Comparison of ENCODE assay signal across 9 mouse cellular contexts in genomic region chr7:46376172-46377007, GRCm38 (mm10). TPM values are rescaled to one million over a fixed set of nuclear protein-coding genes. Genes with fewer than 3 reads are reported as not detected.
DNase-seq lines count a peak whose midpoint lies in the region; ATAC-seq and TF ChIP-seq lines count a peak whose summit lies in the region.
"Had no signal": no experiment of that assay in that cellular context is flagged by ENCODE, and none has a peak within 500 bp of the region (broad histone marks: within the 10 kb centered on the region; RNA-seq: fewer than 3 reads in every experiment).

Myod1 (plus strand) TSS chr7:46376474.

- H3K4me3 ChIP-seq in C2C12 (ENCODE audit: insufficient read depth, poor library complexity, severe bottlenecking) (peak within 1 kb of the TSS; percentile 30), E14TG2a.4 (replicated peaks; ENCODE audit: low read length) (peak within 1 kb of the TSS; percentile 70)
- no peak within 1 kb of the TSS; the same call in 1 of the 2 replicates for H3K4me3 ChIP-seq in midbrain, embryonic 11.5 days (ENCODE audit: low read depth, low read length)

- TF ChIP-seq CTCF in C2C12 (IDR thresholded peaks at IDR 0.05; ENCODE audit: control insufficient read depth, insufficient read depth, insufficient read length) = no peak
- no peak for TF ChIP-seq CTCF in E14TG2a.4 (conservative IDR thresholded peaks at IDR 0.05; ENCODE audit: low read length)

- DNase-seq in gastrocnemius, adult 8-10 months (ENCODE audit: low spot score in 2 of 2) = peak; percentile 87 to 88
- peak; percentile 88 for DNase-seq in midbrain, embryonic 11.5 days (ENCODE audit: low spot score, missing footprints)
- DNase-seq in adrenal gland, adult 8-10 months = no peak
- no peak for DNase-seq in cerebellum, adult 11 months
- no peak for DNase-seq in cerebellum, adult 18-20 months
- DNase-seq: liver, postnatal 0 days had no signal

- H3K27me3 ChIP-seq in C2C12 (ENCODE audit: control insufficient read depth, insufficient read depth, insufficient read length) = no peaks in the 10 kb centered on the region
- peaks cover 67% of the 10 kb centered on the region for H3K27me3 ChIP-seq in E14TG2a.4 (ENCODE audit: insufficient read depth, low read length)
- H3K27me3 ChIP-seq in midbrain, embryonic 11.5 days (ENCODE audit: control insufficient read depth, insufficient read depth, low read length) = peaks cover 40% of the 10 kb centered on the region

- H3ac ChIP-seq in C2C12 (ENCODE audit: control insufficient read depth, insufficient read length, low read depth) = peak within 1 kb of the TSS; percentile 60

- H3K27ac ChIP-seq in midbrain, embryonic 11.5 days (ENCODE audit: low read depth, low read length) = no peak within 1 kb of the TSS
- H3K27ac ChIP-seq: kidney, postnatal 0 days had no signal

- H3K79me3 ChIP-seq in C2C12 (ENCODE audit: low read depth) = peaks cover 1% of the 10 kb centered on the region

- no peaks in the 10 kb centered on the region for H3K9me3 ChIP-seq in E14TG2a.4 (ENCODE audit: low read length)
- no peaks in the 10 kb centered on the region for H3K9me3 ChIP-seq in midbrain, embryonic 11.5 days (ENCODE audit: control insufficient read depth, low read length)

- no peaks in the 10 kb centered on the region for H3K79me2 ChIP-seq in C2C12 (ENCODE audit: control insufficient read depth, insufficient read depth)

- H3K9ac ChIP-seq in midbrain, embryonic 11.5 days (ENCODE audit: low read length) = no peak within 1 kb of the TSS
- H3K9ac ChIP-seq: liver, postnatal 0 days had no signal

- WGBS in midbrain, embryonic 11.5 days = 4% methylated on average over 44 of the region's 44 CpGs

- H3K4me1 ChIP-seq in E14TG2a.4 (replicated peaks; ENCODE audit: low read depth, low read length) = peaks cover 23% of the 10 kb centered on the region
- peaks cover 2% of the 10 kb centered on the region; the same call in 1 of the 2 replicates for H3K4me1 ChIP-seq in midbrain, embryonic 11.5 days (ENCODE audit: control insufficient read depth, insufficient read depth, low read length)

- H3K36me3 ChIP-seq in C2C12 (ENCODE audit: control insufficient read depth, insufficient read depth) = no peaks in the 10 kb centered on the region
- no peaks in the 10 kb centered on the region for H3K36me3 ChIP-seq in E14TG2a.4 (ENCODE audit: insufficient read depth, low read length)
- H3K36me3 ChIP-seq in midbrain, embryonic 11.5 days (ENCODE audit: control insufficient read depth, insufficient read depth, low read length) = no peaks in the 10 kb centered on the region

- peak within 1 kb of the TSS; percentile 27 for H3K4me2 ChIP-seq in midbrain, embryonic 11.5 days

- ATAC-seq in midbrain, embryonic 11.5 days (ENCODE audit: low FRiP score) = peak; percentile 22; the same call in 1 of the 2 replicates
- ATAC-seq: liver, postnatal 0 days had no signal

TF ChIP-seq in C2C12, 6 proteins besides CTCF, POLR2A, EP300 and RAD21:
- TF ChIP-seq MYOG (IDR thresholded peaks at IDR 0.05; ENCODE audit: control insufficient read depth, extremely low read depth, insufficient read length) (no peak), MYOD1 (IDR thresholded peaks at IDR 0.05; ENCODE audit: control insufficient read depth, insufficient read length, low read depth) (no peak), CEBPB (IDR thresholded peaks at IDR 0.05; ENCODE audit: low read depth) (no peak), FOSL1 (IDR thresholded peaks at IDR 0.05; ENCODE audit: insufficient read depth, low read length, poor library complexity, severe bottlenecking) (no peak), USF1 (IDR thresholded peaks at IDR 0.05; ENCODE audit: low read depth) (no peak), MAX (IDR thresholded peaks at IDR 0.05) (no peak)

RNA-seq across cellular contexts. Expression of gene Myod1, which starts in this region (rescaled TPM):
- polyA plus RNA-seq in C2C12 (2012; fragmentation: generic; extraction: Trizol) = 278 TPM
- total RNA-seq in gastrocnemius, adult 8-10 months (2022) = 10 to 100 TPM; 11.1 to 14.3 (median 11.9) TPM
- 0.11 TPM in 1 of 2 replicates, not detected in the other for polyA plus RNA-seq in midbrain, embryonic 11.5 days (2014; fragmentation: Nextera tagmentation; extraction: Ambion mirVana)
- not detected for total RNA-seq in adrenal gland, adult 8-10 months (2022)
- polyA plus RNA-seq: kidney, postnatal 0 days; liver, postnatal 0 days had no signal

Comparison
In these comparisons a context has a peak if more than half of its experiments do, and no peak if none do; other contexts are left out.
1. RNA of gene Myod1 (total RNA-seq): 11.1 to 14.3 TPM in gastrocnemius, adult 8-10 months; not detected in adrenal gland, adult 8-10 months; every median in the first group is over 10 times any median in the second.
2. RNA of gene Myod1 (polyA plus RNA-seq): 278 TPM in C2C12 (single experiment); 0.11 TPM in midbrain, embryonic 11.5 days; every median in the first group is over 100 times any median in the second.
3. Peak in DNase-seq, ATAC-seq and H3K4me2 ChIP-seq in midbrain, embryonic 11.5 days; RNA of the gene not detected or under 1 TPM.
4. DNase-seq: peak in gastrocnemius, adult 8-10 months (2 of 2); none in adrenal gland, adult 8-10 months (single experiment), cerebellum, adult 11 months (single experiment) and cerebellum, adult 18-20 months (0 of 2).